Mouse (Mus musculus) urinary bladder, adult 2 months (tissue): Measurements from ENCODE around the gene Pxk. TPM values are rescaled to one million over a fixed set of nuclear protein-coding genes. Genes with fewer than 3 reads are reported as not detected.
"Not testable (repeated sequence)": the region's sequence is repeated elsewhere in the genome, so short reads cannot be mapped to it uniquely, and the experiment has no call there.

ENCODE experiments used
- DNase-seq: peaks from one replicate; pipeline ENCODE4 v3.0.0; 2022; ENCODE audit warnings: low spot score
- polyA plus RNA-seq: library from polyadenylated mRNA; depleted of rRNA; stranded (reverse); fragments of >200 nt; gene quantifications from 2 replicates; pipeline ENCODE4 v1.2.3, GENCODE M21; 2012

The Pxk gene
- polyA plus RNA-seq, 1 experiment, result 52.0 TPM

GRCm38 (mm10) chr14:8146611-8147223, 48.7 kb downstream of the Pxk start:
- no peak for DNase-seq

- no peak for DNase-seq
Observed at GRCm38 (mm10) chr14:8148842-8149241, 50.8 kb downstream of the Pxk start.

GRCm38 (mm10) chr14:8151757-8152156, 53.7 kb downstream of the Pxk start:
- DNase-seq, result no peak

GRCm38 (mm10) chr14:8154072-8154471, 56.1 kb downstream of the Pxk start:
- DNase-seq, result no peak

GRCm38 (mm10) chr14:8156947-8157346, 58.9 kb downstream of the Pxk start:
- no peak for DNase-seq

- DNase-seq, result no peak
Observed at GRCm38 (mm10) chr14:8158721-8159120, 60.7 kb downstream of the Pxk start.

GRCm38 (mm10) chr14:8159141-8159540, 61.1 kb downstream of the Pxk start:
- DNase-seq, result no peak

- DNase-seq, result no peak
Observed at GRCm38 (mm10) chr14:8161777-8162176, 63.8 kb downstream of the Pxk start.

- DNase-seq, result no peak
Observed at GRCm38 (mm10) chr14:8164463-8164862, 66.5 kb downstream of the Pxk start.

- peak; percentile 92 for DNase-seq
Observed at GRCm38 (mm10) chr14:8172507-8173410, 74.7 kb downstream of the Pxk start, which contains the start of gene Pdhb. Gene Pdhb, minus strand, starts transcription at chr14:8173025.

GRCm38 (mm10) chr14:8173542-8174250, 75.7 kb downstream of the Pxk start:
- not testable (repeated sequence) for DNase-seq

- DNase-seq, result no peak
Observed at GRCm38 (mm10) chr14:8174634-8175033, 76.6 kb downstream of the Pxk start.

- no peak for DNase-seq
Observed at GRCm38 (mm10) chr14:8176251-8176650, 78.2 kb downstream of the Pxk start.

- no peak for DNase-seq
Observed at GRCm38 (mm10) chr14:8180371-8181035, 82.5 kb downstream of the Pxk start.

- DNase-seq, result no peak
Observed at GRCm38 (mm10) chr14:8183330-8183729, 85.3 kb downstream of the Pxk start.

- DNase-seq, result no peak
Observed at GRCm38 (mm10) chr14:8186278-8187045, 88.5 kb downstream of the Pxk start.

GRCm38 (mm10) chr14:8190556-8190955, 92.5 kb downstream of the Pxk start:
- DNase-seq, result no peak

- DNase-seq, result no peak
Observed at GRCm38 (mm10) chr14:8191331-8191965, 93.4 kb downstream of the Pxk start.

- DNase-seq, result no peak
Observed at GRCm38 (mm10) chr14:8192727-8193126, 94.7 kb downstream of the Pxk start.

- DNase-seq, result no peak
Observed at GRCm38 (mm10) chr14:8200769-8201168, 102.8 kb downstream of the Pxk start.

GRCm38 (mm10) chr14:8201715-8202114, 103.7 kb downstream of the Pxk start:
- no peak for DNase-seq
